ENCODE assay signal across 19 mouse cellular contexts in the genomic region with DNA sequence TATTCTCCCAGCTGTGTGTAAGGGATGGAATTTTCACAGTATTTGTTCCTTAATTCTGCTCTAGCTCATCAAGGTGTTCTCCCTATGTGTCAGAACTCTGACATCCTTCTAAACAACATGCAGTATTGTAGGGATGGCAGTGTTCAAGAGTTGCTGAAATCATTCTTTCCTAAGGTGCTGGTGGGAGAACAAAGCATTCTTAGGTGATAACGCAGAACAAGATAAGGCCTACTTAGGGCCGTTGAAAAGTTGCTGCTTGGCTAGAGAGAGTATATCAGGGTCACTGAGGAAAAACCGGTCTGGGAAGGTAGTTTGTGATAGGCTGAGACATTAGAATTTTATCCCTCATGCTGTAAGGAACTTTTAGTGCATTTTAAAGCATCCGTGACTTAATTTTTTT. TPM values are rescaled to one million over a fixed set of nuclear protein-coding genes. Genes with fewer than 3 reads are reported as not detected.
"Had no signal": no experiment of that assay in that cellular context is flagged by ENCODE, and none has a peak within 500 bp of the region (broad histone marks: within the 10 kb centered on the region; RNA-seq: fewer than 3 reads in every experiment).

No protein-coding gene starts in this region.

- ATAC-seq: hindbrain, postnatal 0 days; midbrain, embryonic 15.5 days had no signal

- H3K4me3 ChIP-seq: kidney, embryonic 15.5 days; left cerebral cortex, adult 2 months; liver, embryonic 15.5 days; midbrain, embryonic 12.5 days; midbrain, embryonic 15.5 days; myocyte had no signal

- H3K4me1 ChIP-seq: kidney, embryonic 15.5 days; midbrain, embryonic 12.5 days; midbrain, embryonic 15.5 days had no signal

- H3K27me3 ChIP-seq: kidney, embryonic 15.5 days; liver, embryonic 15.5 days; midbrain, embryonic 12.5 days; midbrain, embryonic 15.5 days had no signal

- DNase-seq: kidney, adult 11 months; kidney, adult 8-10 months; kidney, postnatal 10 days; kidney, postnatal 36 days; layer of hippocampus, postnatal 36 days; lung, adult 18-20 months; lung, postnatal 10 days; lung, postnatal 4 days; thymus, postnatal 25 days had no signal

- H3K9me3 ChIP-seq: kidney, embryonic 15.5 days; liver, embryonic 15.5 days; midbrain, embryonic 12.5 days; midbrain, embryonic 15.5 days had no signal

- H3K27ac ChIP-seq: hindbrain, postnatal 0 days; kidney, embryonic 15.5 days; left cerebral cortex, adult 2 months; liver, embryonic 15.5 days; midbrain, embryonic 12.5 days; midbrain, embryonic 15.5 days had no signal

- H3K36me3 ChIP-seq: midbrain, embryonic 15.5 days had no signal

- H3K9ac ChIP-seq: kidney, embryonic 15.5 days; liver, embryonic 15.5 days; midbrain, embryonic 12.5 days; midbrain, embryonic 15.5 days had no signal

- H3K4me2 ChIP-seq: kidney, embryonic 15.5 days; liver, embryonic 11.5 days; liver, embryonic 15.5 days; midbrain, embryonic 12.5 days; midbrain, embryonic 15.5 days had no signal

RNA-seq across cellular contexts. Expression of a gene that starts 17.2 kb away (rescaled TPM):
- polyA plus RNA-seq: small intestine, adult 2 months; spleen, adult 2 months had no signal
